Mouse (Mus musculus): ENCODE results near the gene Gbp8.
"Not testable (repeated sequence)": the region's sequence is repeated elsewhere in the genome, so short reads cannot be mapped to it uniquely, and the experiment has no call there.

The Gbp8 gene

DNA sequence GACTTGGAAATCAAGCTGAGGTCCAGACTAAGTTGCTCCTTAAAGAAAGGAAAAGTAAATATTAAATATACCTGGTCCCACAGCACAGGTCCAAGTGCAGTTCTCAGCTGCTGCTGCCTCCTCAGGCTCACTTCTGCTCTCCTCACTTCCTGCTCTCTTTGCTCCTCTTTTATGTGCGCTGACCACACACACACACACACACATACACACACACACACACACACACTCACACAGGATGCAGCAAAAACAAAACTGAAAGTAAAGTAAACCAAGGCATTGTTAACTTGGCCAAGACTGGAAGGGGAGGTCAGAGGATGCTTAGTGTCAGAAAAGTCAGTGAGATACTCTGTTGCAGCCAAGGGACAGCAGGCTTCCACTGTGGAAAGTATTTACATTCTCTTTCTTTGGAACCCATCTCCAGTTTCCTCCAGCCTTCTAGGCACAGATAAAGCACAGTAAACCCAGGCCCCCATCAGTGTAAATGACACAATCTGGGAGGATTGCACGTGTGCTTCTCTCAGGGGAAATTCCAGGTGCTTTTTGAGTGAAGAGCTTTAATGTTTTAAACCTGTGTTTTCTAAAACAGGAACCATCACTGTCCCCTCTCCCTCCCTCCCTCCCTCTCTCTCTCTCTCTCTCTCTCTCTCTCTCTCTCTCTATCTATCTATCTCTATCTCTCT lies at the start of gene Gbp8, which contains the start of the genes Gbp9 and Gbp4:
TSS of gene Gbp8 (minus strand) at position 132 of the 680 bp plus-strand sequence.
TSS of gene Gbp9 (minus strand) at position 131 of the 680 bp plus-strand sequence.
TSS of gene Gbp4 (minus strand) at position 178 of the 680 bp plus-strand sequence.
- peak; percentile 5 for DNase-seq (ENCODE audit: low read depth, low spot score)

DNA sequence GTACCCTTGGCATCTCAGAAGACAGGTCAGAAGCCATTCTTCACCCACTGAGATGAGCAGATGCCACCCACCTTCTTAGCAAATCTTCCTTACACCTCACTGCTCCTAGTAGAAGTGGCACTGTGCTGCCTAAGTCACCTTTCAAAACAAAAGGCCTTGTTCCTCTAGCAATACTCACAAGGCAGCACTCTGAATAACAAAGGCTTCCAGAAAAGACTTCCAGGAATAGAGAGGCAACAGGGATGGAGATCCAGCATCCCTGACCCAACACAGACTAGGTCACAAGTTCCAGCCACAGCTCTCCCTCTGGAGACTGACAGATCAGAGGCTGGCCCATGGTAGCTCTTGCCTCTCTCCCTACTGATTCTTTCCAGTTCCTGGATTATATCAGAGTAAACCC lies 42.1 kb upstream of the Gbp8 start:
- DNase-seq (ENCODE audit: low read depth, low spot score): no peak

DNA sequence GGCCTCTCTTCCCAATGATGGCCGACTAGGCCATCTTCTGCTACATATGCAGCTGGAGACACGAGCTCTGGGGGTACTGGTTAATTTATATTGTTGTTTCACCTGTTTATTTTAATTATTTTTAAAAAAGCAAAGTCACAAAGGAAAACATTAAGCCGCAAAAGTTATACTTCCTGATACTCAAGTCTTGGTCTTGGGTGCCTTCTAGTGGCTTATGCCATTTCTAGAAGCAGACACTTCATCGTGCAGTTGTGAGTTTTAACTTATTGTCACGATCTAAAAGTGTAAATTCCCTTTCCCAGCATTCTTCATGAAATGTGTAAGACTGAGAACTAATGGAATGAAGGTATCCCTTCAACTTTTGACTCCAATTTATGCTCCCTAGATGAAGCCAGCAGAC lies 17.2 kb upstream of the Gbp8 start:
- no peak for DNase-seq (ENCODE audit: low read depth, low spot score)

DNA sequence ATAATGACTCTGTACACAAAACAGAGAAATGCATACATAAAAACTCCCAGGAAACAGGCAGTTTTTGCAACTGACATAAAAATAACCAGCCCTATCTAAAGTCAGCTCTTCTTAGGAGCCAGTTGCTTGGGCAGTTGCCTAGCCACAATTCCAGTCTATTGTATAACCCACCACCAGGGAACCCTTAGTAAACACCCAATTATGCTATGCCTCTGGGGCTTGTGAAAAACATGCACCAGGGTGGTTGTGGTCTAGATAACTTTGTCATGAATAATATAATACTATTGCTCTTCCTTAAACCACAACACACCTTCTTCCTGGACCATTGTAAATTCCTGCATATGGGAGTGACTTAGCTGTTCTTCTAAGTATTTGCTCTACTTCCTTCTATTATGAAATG lies 14.7 kb upstream of the Gbp8 start:
- DNase-seq (ENCODE audit: low read depth, low spot score): no peak

DNA sequence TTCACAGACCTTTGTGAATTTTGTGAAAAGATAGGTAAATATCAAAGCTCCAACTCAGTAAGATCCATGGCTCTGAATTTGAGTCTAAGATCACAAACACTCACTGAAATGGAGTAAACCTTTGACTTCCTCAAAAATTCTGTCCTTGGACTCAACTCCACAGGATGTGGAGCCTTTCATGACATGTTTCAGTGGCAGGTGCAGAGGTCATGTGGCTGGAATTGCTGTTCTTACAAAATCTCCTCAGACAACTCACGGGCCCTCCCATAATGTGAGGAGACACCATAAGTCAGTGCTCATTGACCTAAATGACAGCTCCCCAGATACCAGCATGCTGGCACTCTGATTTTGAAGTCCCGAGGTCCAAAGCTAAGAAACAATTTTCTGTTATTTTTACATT lies 8.7 kb upstream of the Gbp8 start:
- DNase-seq (ENCODE audit: low read depth, low spot score): not testable (repeated sequence)

DNA sequence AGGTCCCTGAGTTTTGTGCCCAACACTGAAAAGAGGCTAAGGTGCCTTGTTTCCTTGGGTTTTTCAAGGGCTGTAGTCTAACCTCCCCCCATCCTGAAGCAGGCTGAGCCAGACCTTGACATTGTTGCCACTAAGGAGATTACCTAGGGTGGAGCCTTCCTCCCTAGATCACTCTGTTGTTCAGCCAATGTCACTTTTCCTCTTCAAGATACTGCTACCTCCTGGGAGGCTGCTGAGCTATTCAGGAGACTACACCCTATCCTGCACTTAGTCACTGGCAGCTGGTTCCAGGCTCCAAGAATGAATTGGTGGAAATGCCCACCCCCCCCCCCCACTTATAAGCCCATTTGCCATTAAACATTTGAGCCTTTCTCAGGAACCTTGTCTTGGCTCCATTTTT lies 7.1 kb upstream of the Gbp8 start:
- no peak for DNase-seq (ENCODE audit: low read depth, low spot score)

DNA sequence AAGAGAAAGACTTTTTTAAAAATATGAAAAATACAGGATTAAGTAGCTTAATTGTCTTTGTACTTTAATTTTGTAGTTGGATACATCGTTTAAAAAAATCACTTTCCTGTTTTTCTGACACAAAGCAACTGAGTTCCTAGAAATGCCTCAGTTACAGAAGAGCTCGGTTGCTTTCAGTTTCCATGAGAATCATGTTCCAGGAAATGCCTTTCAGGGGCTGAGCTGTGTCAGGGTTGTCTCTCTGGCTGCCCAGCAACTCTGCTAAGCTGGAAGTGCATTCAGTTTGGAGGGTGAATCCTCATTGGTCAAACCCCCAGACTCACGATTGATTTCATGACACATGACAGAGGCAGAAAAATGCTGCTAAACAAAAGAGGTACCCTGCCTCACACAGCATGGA lies 6.4 kb upstream of the Gbp8 start:
- not testable (repeated sequence) for DNase-seq (ENCODE audit: low read depth, low spot score)

DNA sequence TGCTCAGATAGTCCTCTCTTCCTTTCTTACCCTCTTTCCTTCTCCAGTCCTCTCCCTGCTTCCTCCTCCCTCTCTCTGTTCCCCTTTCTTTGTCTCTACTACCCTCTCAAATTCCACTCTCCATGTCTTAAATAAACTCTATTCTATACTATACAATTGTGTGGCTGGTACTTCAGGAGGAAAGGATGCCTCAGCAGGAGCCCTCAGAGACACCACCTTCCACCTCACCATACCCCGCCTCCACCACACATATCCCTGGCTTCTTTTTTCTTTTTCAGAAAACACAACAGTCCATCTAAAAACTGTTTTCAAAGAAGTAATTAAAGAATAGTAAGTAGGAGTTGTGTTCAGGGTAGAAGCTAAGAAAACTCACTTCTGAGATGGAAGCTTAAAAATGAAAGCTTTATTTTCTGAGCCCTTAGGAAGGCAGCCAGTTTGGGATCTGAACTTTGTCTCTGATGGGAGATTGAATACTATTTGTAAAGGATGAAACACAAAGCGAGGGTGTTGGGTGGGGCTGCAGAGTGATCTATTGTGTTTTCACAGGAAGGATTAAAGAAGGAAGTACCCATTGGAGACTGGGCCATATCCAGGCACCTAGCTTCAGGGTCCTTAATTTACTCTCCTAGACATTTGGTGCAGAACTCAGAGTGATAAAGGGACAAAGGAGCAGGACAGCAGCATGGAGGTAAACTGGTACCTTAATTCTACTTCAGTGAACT lies 910 bp upstream of the Gbp8 start:
- DNase-seq (ENCODE audit: low read depth, low spot score): not testable (repeated sequence)

DNA sequence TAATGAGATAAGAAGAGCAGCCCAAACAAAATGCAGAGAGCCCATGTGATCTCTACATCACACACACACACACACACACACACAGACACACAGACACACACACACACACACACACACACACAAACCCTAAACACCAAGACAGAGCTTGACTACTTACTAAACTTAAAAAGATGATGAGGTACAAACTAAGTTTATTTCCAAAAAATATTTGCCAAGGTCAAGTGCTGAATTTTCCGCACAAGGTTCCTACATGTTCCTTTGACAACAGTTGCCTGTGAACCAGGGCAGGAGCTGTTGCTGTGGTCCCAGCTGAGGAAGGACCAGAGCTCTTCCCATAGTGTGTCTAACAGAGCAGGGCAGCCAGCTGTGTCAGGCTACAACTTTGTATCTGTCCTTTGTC lies 434 bp downstream of the Gbp8 start:
- no peak for DNase-seq (ENCODE audit: low read depth, low spot score)

DNA sequence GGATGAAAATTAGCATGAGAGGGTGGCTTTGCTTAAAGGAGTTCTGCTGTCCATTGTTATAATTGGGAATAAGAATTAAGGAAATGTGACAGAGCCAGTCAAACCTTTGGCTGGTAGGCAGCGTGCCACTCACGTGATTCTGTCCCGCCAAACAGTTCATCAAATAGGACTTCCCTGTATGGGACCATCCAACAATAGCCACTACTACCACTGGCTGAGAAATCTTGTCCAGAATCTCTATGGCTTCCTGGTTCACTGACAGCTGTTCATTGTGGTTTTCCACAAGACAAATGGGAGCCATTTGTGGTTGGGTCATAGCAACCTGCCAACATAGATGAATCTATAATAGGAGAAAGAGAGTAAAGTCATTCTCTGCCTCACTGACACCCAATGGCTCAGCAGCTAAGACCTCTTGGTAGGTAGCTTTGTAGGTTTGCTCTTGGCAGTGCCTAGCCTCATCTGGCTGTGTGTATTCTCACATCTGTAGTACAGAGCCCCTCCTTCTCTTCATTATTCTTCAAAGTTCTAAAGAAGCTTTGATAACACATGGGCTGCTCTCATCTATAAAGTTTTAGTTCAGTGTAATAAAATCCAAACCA lies 2.5 kb downstream of the Gbp8 start:
- DNase-seq (ENCODE audit: low read depth, low spot score): not testable (repeated sequence)

DNA sequence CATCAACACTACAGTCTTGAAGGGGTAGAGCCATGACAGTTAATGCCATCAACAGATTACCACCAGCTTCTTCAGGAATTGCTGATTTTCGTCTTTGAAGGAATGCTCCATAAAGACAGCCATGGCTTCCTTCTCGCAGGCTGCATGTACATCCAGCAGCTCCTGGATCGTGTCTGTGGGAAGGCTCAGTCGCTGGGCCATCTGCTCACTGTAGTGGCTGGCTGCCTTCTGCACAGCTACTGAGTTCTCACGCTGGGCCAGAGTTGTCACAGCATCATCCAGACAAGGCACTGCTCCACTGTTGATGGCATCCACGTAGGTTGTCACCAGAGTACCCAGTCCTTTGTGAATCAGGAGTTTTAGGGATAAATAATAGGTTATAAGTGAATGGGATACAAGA lies 17.6 kb downstream of the Gbp8 start:
- peak; percentile 17 for DNase-seq (ENCODE audit: low read depth, low spot score)

DNA sequence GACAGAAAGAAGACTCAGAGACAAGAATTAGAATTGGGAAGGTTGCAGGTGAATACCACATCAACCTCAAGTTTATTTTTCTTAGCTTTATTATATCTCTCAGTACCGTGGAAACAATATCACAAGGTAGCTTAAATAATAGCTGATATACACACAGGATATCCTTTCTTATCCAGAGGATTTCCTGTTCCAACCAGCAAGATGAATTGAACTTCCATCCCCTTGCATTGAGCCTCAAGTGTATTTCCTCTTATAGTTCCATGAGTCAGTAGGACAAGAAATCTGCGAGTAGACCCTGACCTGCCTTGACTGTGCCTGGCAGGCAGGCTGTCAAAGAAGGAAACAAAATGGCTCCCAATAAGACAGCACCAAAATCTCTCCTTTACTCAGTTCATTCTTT lies 23.6 kb downstream of the Gbp8 start:
- no peak for DNase-seq (ENCODE audit: low read depth, low spot score)

DNA sequence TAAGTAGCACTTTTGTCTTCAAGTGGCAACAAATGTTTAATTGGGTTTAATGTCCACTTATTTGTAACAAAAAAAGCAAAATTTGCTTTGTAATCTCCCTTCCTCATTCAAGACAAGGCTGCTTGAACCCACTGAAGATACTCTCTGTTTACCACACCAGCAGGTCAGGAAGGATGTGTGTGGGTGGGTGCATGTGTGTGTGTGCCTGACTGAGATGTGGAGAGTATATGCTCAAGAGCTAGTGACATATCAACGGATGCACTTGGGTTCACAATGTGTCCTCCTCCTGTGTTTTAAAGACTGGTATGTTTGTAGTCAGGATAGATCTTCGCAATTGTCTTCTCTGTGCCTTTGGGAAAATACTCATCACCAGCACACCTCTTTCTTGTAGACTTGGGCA lies 24.6 kb downstream of the Gbp8 start:
- no peak for DNase-seq (ENCODE audit: low read depth, low spot score)

DNA sequence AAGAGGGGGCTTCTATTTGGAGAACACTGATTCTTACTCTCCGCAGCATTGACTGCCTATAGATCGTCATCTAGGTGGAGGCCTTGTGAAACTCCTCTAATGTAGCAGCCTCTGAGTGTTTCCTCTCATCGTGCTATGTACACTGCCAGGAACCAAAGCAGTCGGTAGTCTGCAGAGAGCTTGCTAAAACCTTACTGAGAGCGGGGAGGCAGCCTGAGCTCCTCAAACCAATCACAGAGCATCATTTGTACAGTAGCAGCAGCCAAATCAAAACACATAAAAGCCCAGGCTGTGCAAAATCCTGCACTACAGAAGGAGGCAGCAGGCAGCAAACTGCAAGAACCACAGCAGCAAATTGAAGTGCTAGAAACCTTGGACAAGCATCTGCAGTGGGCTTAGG lies 25.7 kb downstream of the Gbp8 start:
- no peak for DNase-seq (ENCODE audit: low read depth, low spot score)

DNA sequence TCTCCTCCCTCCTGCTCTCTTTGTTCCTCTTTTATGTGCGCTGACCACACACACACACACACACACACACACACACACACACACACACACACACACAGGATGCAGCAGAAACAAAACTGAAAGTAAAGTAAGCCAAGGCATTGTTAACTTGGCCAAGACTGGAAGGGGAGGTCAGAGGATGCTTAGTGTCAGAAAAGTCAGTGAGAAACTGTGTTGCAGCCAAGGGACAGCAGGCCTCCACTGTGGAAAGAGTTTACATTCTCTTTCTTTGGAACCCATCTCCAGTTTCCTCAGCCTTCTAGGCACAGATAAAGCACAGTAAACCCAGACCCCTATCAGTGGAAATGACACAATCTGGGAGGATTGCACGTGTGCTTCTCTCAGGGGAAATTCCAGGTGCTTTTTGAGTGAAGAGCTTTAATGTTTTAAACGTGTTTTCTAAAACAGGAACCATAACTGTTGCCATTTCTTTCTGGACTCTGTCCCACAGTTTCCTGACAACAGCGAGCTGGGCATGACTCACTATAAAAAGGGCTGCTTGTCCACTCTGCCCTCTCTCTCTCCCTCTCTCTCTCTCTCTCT lies 29.0 kb downstream of the Gbp8 start:
- DNase-seq (ENCODE audit: low read depth, low spot score): peak; percentile 7

DNA sequence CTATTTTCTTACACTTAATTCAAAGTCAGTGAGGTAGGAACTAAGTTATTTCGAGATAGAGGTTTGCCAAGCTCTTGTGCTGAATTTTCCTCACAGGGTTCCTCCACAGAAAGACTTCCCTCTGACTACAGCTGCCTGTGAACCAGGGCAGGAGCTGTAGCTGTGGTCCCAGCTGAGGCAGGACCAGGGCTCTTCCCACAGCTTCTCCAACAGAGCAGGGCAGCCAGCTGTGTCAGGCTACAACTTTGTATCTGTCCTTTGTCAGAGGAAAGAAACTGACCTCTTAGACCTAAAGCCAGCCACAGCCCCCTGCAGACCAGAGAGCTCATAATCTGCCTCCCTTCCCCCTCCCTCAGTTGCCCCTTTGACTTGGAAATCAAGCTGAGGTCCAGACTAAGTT lies 29.6 kb downstream of the Gbp8 start:
- not testable (repeated sequence) for DNase-seq (ENCODE audit: low read depth, low spot score)

DNA sequence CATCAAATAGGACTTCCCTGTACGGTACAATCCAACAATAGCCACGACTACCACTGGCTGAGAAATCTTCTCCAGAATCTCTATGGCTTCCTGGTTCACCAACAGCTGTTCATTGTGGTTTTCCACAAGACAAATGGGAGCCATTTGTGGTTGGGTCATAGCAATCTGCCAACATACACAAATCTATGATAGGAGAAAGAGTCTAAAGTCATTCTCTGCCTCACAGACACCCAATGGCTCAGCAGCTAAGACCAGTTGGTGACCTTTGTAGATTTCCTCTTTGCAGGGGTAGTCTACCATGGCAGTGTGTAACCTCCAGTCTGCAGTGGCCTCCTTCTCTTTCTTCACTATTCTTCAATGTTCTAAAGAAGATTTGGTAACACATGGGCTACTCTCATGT lies 33.7 kb downstream of the Gbp8 start:
- not testable (repeated sequence) for DNase-seq (ENCODE audit: low read depth, low spot score)

DNA sequence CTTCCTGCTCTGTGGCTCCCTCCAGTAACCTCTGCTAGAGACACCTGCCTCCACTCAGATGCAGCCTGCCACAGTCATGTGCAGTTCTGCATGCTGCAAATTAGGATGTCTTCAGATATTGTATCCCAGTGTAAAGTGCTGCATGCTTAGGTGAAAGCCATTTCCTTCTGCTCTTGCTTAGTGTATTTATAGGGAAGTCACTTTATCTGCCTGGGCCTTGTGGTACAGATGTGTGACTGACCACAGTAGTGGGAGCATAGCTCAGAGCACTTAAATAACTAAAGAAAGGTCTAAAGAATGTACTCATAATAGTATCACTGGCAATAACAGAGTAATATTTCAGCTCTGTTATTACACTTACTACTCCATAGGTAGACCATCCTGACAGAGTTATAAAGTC lies 57.4 kb downstream of the Gbp8 start:
- no peak for DNase-seq (ENCODE audit: low read depth, low spot score)

DNA sequence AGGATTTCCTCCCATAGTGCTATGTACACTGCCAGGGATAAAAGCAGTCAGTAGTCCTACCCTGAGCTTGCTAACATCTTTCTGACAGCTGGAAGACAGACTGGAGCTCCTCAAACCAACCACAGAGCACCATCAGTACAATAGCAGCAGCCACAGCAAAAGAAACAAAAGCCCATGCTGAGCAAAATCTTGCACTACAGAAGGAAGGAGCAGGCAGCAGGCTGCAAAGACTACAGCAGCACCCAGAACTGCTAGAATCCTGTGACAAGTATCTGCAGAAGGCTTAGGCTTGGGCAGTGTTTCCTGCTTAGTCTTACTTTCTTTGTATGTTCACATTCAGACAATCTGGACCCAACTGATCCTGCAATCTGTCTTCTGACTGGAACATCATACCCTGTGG lies 71.0 kb downstream of the Gbp8 start:
- DNase-seq (ENCODE audit: low read depth, low spot score): not testable (repeated sequence)

DNA sequence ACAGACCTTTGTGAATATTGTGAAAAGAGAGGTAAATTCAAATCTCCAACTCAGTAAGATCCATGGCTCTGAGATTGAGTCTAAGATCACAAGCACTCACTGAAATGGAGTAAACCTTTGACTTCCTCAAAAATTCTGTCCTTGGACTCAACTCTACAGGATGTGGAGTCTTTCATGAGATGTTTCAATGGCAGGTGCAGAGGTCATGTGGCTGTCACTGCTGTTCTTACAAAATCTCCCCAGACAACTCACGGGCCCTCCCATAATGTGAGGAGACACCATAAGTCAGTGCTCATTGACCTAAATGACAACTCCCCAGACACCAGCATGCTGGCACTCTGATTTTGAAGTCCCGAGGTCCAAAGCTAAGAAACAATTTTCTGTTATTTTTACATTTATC lies 74.9 kb downstream of the Gbp8 start:
- DNase-seq (ENCODE audit: low read depth, low spot score): not testable (repeated sequence)

DNA sequence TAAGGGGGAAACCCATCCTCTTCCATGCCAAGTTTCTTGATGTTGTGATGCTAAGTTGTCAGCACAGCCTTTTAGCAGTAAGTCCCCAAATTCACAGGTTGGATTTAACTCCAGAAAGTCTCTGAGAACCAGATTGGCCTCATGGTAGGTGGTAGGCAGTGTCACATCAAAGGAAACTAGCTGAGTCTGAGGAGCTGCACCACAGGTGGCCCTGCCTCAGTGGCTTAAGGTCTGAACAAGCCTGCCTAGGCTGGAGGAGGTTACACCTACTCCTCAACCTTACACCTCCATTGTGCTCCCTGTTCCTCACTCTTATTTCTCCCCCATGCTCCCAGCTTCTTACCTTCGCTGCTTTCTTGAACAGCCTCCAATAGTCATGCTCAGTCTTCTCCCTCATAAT lies 76.0 kb downstream of the Gbp8 start:
- DNase-seq (ENCODE audit: low read depth, low spot score): no peak

DNA sequence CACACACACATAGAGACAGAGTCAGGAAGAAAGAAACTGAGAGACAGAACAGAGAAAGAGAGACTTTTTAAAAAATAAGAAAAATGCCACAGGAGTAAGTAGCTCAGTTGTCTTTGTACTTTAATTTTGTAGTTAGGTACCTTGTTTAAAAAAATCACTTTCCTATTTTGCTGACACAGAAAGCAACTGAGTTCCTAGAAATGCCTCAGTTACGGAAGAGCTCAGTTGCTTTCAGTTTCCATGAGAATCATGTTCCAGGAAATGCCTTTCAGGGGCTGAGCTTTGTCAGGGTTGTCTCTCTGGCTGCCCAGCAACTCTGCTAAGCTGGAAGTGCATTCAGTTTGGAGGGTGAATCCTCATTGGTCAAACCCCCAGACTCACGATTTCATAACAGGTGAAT lies 76.9 kb downstream of the Gbp8 start:
- DNase-seq (ENCODE audit: low read depth, low spot score): not testable (repeated sequence)

Measured in brain, adult 2 months (tissue).